Mouse (Mus musculus) liver, postnatal 0 days (tissue): Measurements from ENCODE around the gene Kif5c. TPM values are rescaled to one million over a fixed set of nuclear protein-coding genes. Genes with fewer than 3 reads are reported as not detected.

Source experiments
- ATAC-seq: fragments of 200-750 bp; cut with Nextera tagmentation; 2 replicates; pipeline ENCODE4 v1.8.0; 2017; ENCODE audit warnings: mild to moderate bottlenecking, moderate library complexity
- DNase-seq: peaks from one replicate; pipeline ENCODE4 v3.0.0-alpha.2; 2016
- H3K27ac ChIP-seq: fragments of 300-500 bp; sonication (generic); 2 replicates; pipeline ENCODE4 v1.5.1; 2014; ENCODE audit warnings: antibody characterized with exemption, moderate library complexity, mild to moderate bottlenecking, low read depth
- H3K27me3 ChIP-seq: fragments of 300-500 bp; sonication (generic); 2 replicates; pipeline ENCODE4 v1.6.1; 2014; ENCODE audit warnings: low read length, control low read depth, mixed read lengths; ENCODE audit not compliant: insufficient read depth
- H3K36me3 ChIP-seq: fragments of 300-500 bp; sonication (generic); replicated peaks from 2 replicates; pipeline ENCODE4 v1.6.1; 2014; ENCODE audit warnings: mild to moderate bottlenecking, control low read depth, low read length, moderate library complexity, mixed read lengths; ENCODE audit not compliant: insufficient read depth
- H3K4me1 ChIP-seq: fragments of 300-500 bp; sonication (generic); 2 replicates; pipeline ENCODE4 v1.6.1; 2014; ENCODE audit warnings: antibody characterized with exemption, mild to moderate bottlenecking, control low read depth; ENCODE audit not compliant: insufficient read depth
- H3K4me2 ChIP-seq: fragments of 300-500 bp; sonication (generic); 2 replicates; pipeline ENCODE4 v1.6.1; 2014; ENCODE audit warnings: low read depth, mild to moderate bottlenecking, low read length, moderate library complexity, mixed read lengths
- H3K4me3 ChIP-seq: fragments of 300-500 bp; sonication (generic); 2 replicates; pipeline ENCODE4 v1.5.1; 2014; ENCODE audit warnings: low read depth, low read length
- H3K9ac ChIP-seq: fragments of 300-500 bp; sonication (generic); replicated peaks from 2 replicates; pipeline ENCODE4 v1.6.1; 2014; ENCODE audit warnings: mild to moderate bottlenecking, moderate library complexity
- H3K9me3 ChIP-seq: fragments of 300-500 bp; sonication (generic); 2 replicates; pipeline ENCODE4 v1.6.1; 2016; ENCODE audit warnings: mild to moderate bottlenecking, control low read depth, low read length, mixed read lengths
- CTCF ChIP-seq: sonication (generic); IDR thresholded peaks from 2 replicates; pipeline ENCODE4 v1.5.1; 2016; ENCODE audit warnings: antibody characterized with exemption, low read depth
- EP300 ChIP-seq: IDR thresholded peaks from 2 replicates; pipeline ENCODE4 v1.6.1; 2016; ENCODE audit warnings: antibody characterized with exemption, low read depth, mild to moderate bottlenecking
- WGBS: fragments of 180-500 bp; shearing (Covaris S2); extraction: QIAGEN DNeasy Blood & Tissue Kit; methylation state at CpG from one replicate; pipeline ENCODE4 v1.1.7; 2014; ENCODE audit not compliant: insufficient replicate concordance; 5-methylcytosine and 5-hydroxymethylcytosine counted together
- polyA plus RNA-seq: library from polyadenylated mRNA; unstranded; fragments of >200 nt; fragmentation: Nextera tagmentation; extraction: Ambion mirVana; gene quantifications from 2 replicates; pipeline ENCODE4 v1.2.1, GENCODE M21; 2015

Kif5c gene
- polyA plus RNA-seq, 1 experiment from 2014 or later, result 0.13 TPM

- Histone ChIP-seq H3K27ac (no peak overlapping the region), H3K4me3 (no peak overlapping the region), H3K4me2 (no peak overlapping the region), H3K9ac (no peak overlapping the region), H3K36me3 (no peaks in the 10 kb centered on the region), H3K4me1 (no peaks in the 10 kb centered on the region), H3K9me3 (no peaks in the 10 kb centered on the region), H3K27me3 (no peaks in the 10 kb centered on the region)
- TF ChIP-seq CTCF, result no peak
- TF ChIP-seq EP300, result no peak
- ATAC-seq (no peak), DNase-seq (no peak)
- 78% methylated on average over 9 of the region's 9 CpGs for WGBS
Measured at GRCm38 (mm10) chr2:49572684-49573083, 46.4 kb upstream of the Kif5c start.

- TF ChIP-seq CTCF (no peak), EP300 (no peak)
- no peak for DNase-seq
- Histone ChIP-seq H3K9ac (no peak overlapping the region), H3K27me3 (no peaks in the 10 kb centered on the region), H3K4me2 (no peak overlapping the region), H3K9me3 (no peaks in the 10 kb centered on the region), H3K4me3 (no peak overlapping the region), H3K36me3 (no peaks in the 10 kb centered on the region), H3K4me1 (no peaks in the 10 kb centered on the region), H3K27ac (no peak overlapping the region)
- 80% methylated on average over 3 of the region's 3 CpGs for WGBS
- ATAC-seq, result no peak
Measured at GRCm38 (mm10) chr2:49573282-49573681, 45.8 kb upstream of the Kif5c start.

- Histone ChIP-seq H3K9me3 (no peaks in the 10 kb centered on the region), H3K4me2 (no peak overlapping the region), H3K27ac (no peak overlapping the region), H3K4me1 (no peaks in the 10 kb centered on the region), H3K4me3 (no peak overlapping the region), H3K9ac (no peak overlapping the region), H3K27me3 (no peaks in the 10 kb centered on the region), H3K36me3 (no peaks in the 10 kb centered on the region)
- DNase-seq (no peak), ATAC-seq (no peak)
- WGBS, result 71% methylated on average over 3 of the region's 3 CpGs
- no peak for TF ChIP-seq CTCF
- no peak for TF ChIP-seq EP300
Measured at GRCm38 (mm10) chr2:49580585-49580984, 38.5 kb upstream of the Kif5c start.

GRCm38 (mm10) chr2:49582546-49582945, 36.6 kb upstream of the Kif5c start:
- Histone ChIP-seq H3K4me3 (no peak overlapping the region), H3K4me2 (no peak overlapping the region), H3K27me3 (no peaks in the 10 kb centered on the region), H3K27ac (no peak overlapping the region), H3K9me3 (no peaks in the 10 kb centered on the region), H3K4me1 (no peaks in the 10 kb centered on the region), H3K9ac (no peak overlapping the region), H3K36me3 (no peaks in the 10 kb centered on the region)
- DNase-seq (no peak), ATAC-seq (no peak)
- TF ChIP-seq CTCF (no peak), EP300 (no peak)
- 75% methylated on average over 5 of the region's 5 CpGs for WGBS

GRCm38 (mm10) chr2:49583311-49583710, 35.8 kb upstream of the Kif5c start:
- Histone ChIP-seq H3K9ac (no peak overlapping the region), H3K4me1 (no peaks in the 10 kb centered on the region), H3K36me3 (no peaks in the 10 kb centered on the region), H3K4me2 (no peak overlapping the region), H3K4me3 (no peak overlapping the region), H3K9me3 (no peaks in the 10 kb centered on the region), H3K27me3 (no peaks in the 10 kb centered on the region), H3K27ac (no peak overlapping the region)
- TF ChIP-seq EP300 (no peak), CTCF (no peak)
- 95% methylated on average over 2 of the region's 2 CpGs for WGBS
- DNase-seq, result no peak
- ATAC-seq, result no peak

- Histone ChIP-seq H3K27me3 (no peaks in the 10 kb centered on the region), H3K4me1 (no peaks in the 10 kb centered on the region), H3K27ac (no peak overlapping the region), H3K9ac (no peak overlapping the region), H3K9me3 (no peaks in the 10 kb centered on the region), H3K4me3 (no peak overlapping the region), H3K4me2 (no peak overlapping the region), H3K36me3 (no peaks in the 10 kb centered on the region)
- 59% methylated on average over 5 of the region's 5 CpGs for WGBS
- ATAC-seq (no peak), DNase-seq (no peak)
- TF ChIP-seq EP300, result no peak
- no peak for TF ChIP-seq CTCF
Measured at GRCm38 (mm10) chr2:49590450-49590849, 28.6 kb upstream of the Kif5c start.

- DNase-seq (no peak), ATAC-seq (no peak)
- H3K36me3 ChIP-seq, result no peaks in the 10 kb centered on the region
- H3K9me3 ChIP-seq, result no peaks in the 10 kb centered on the region
- no peak overlapping the region for H3K27ac ChIP-seq
- no peak overlapping the region for H3K4me2 ChIP-seq
- H3K9ac ChIP-seq, result no peak overlapping the region
- H3K4me1 ChIP-seq, result no peaks in the 10 kb centered on the region
- no peak for TF ChIP-seq EP300
- no peak overlapping the region for H3K4me3 ChIP-seq
- H3K27me3 ChIP-seq, result no peaks in the 10 kb centered on the region
Measured at GRCm38 (mm10) chr2:49592926-49593325, 26.2 kb upstream of the Kif5c start.
